Mouse (Mus musculus) C2C12 (cell line): ENCODE data around the gene Gm3625. TPM values are rescaled to one million over a fixed set of nuclear protein-coding genes. Genes with fewer than 3 reads are reported as not detected.
"Not testable (repeated sequence)": the region's sequence is repeated elsewhere in the genome, so short reads cannot be mapped to it uniquely, and the experiment has no call there.

Experiments
- H3K27me3 ChIP-seq: one replicate; pipeline ENCODE4 v1.6.1; 2011; ENCODE audit not compliant: control insufficient read depth, insufficient read depth, insufficient read length
- H3K36me3 ChIP-seq: one replicate; pipeline ENCODE4 v1.6.1; 2011; ENCODE audit not compliant: control insufficient read depth, insufficient read depth
- H3K4me3 ChIP-seq: one replicate; pipeline ENCODE4 v1.5.1; 2011; ENCODE audit warnings: mild to moderate bottlenecking, control low read depth; ENCODE audit not compliant: poor library complexity, insufficient read depth, severe bottlenecking
- H3K79me2 ChIP-seq: one replicate; pipeline ENCODE4 v1.6.1; 2011; ENCODE audit not compliant: control insufficient read depth, insufficient read depth
- H3K79me3 ChIP-seq: one replicate; pipeline ENCODE4 v1.6.1; 2011; ENCODE audit warnings: low read depth, control low read depth
- H3ac ChIP-seq: one replicate; pipeline ENCODE3; 2011; ENCODE audit warnings: low read depth; ENCODE audit not compliant: control insufficient read depth, insufficient read length
- CEBPB ChIP-seq: IDR thresholded peaks from one replicate; pipeline ENCODE4 v1.6.1; 2011; ENCODE audit warnings: low read depth, mild to moderate bottlenecking, control low read depth, moderate library complexity
- CTCF ChIP-seq: IDR thresholded peaks from one replicate; pipeline ENCODE4 v1.5.1; 2011; ENCODE audit not compliant: control insufficient read depth, insufficient read depth, insufficient read length
- FOSL1 ChIP-seq: IDR thresholded peaks from one replicate; pipeline ENCODE4 v1.8.0; 2011; ENCODE audit warnings: mild to moderate bottlenecking, low read length; ENCODE audit not compliant: poor library complexity, insufficient read depth, severe bottlenecking
- MAX ChIP-seq: IDR thresholded peaks from one replicate; pipeline ENCODE4 v1.6.1; 2011; ENCODE audit warnings: mild to moderate bottlenecking, control low read depth
- MYOD1 ChIP-seq: IDR thresholded peaks from one replicate; pipeline ENCODE4 v1.6.1; 2011; ENCODE audit warnings: low read depth; ENCODE audit not compliant: control insufficient read depth, insufficient read length
- MYOG ChIP-seq: IDR thresholded peaks from one replicate; pipeline ENCODE4 v1.6.1; 2011; ENCODE audit not compliant: control insufficient read depth, insufficient read length; ENCODE audit errors: extremely low read depth
- USF1 ChIP-seq: IDR thresholded peaks from one replicate; pipeline ENCODE4 v1.6.1; 2011; ENCODE audit warnings: low read depth, mild to moderate bottlenecking, control low read depth, moderate library complexity
- polyA plus RNA-seq: library from polyadenylated mRNA; unstranded; fragments of >200 nt; fragmentation: generic; extraction: Trizol; gene quantifications from one replicate; pipeline ENCODE4 v1.2.1, GENCODE M21; 2012; ENCODE audit warnings: missing spikeins

Gm3625 gene
- polyA plus RNA-seq, 1 experiment, result not detected

DNA sequence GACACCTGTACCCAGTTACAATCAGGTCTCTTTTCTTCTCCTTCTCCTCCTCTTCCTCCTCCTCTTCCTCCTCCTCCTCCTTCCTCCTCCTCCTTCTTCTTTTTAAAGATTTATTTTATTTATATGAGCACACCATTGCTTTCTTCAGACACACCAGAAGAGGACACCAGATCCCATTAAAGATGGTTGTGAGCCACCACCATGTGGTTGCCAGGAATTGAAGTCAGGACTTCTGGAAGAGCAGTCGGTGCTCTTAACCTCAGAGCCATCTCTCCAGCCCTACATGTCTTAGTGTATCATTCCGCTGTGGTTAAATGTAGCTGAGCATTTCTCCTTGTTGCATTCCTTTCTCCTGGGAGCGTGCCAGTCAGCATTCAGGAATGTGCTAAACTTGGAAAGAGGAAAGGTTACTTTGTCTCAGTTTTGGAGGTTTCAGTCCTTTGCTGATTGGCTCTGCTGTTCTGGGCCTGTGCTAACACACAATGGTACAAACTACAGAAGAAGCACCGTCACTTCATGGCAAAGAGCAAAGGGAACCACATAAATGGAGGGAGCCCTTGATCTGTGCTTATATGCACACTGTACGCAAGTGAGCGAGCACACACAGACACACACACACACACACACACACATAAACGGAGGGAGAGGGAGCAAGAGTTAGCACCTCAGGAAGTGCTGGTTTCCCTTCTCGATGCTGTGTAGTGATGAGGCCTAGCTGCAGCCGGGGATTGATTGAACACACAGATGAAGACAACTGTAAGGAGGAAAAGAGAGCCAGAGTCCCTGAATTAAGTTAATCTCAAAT is 34.0 kb downstream of the Gm3625 start:
- no peaks in the 10 kb centered on the region for H3K79me3 ChIP-seq
- no peak overlapping the region for H3K4me3 ChIP-seq
- H3K27me3 ChIP-seq, result no peaks in the 10 kb centered on the region
- no peaks in the 10 kb centered on the region for H3K36me3 ChIP-seq
- peak overlapping the region; percentile 12 for H3ac ChIP-seq
- no peaks in the 10 kb centered on the region for H3K79me2 ChIP-seq
- TF ChIP-seq MAX (peak; percentile 86), CTCF (no peak), FOSL1 (no peak), MYOG (no peak), MYOD1 (no peak)

DNA sequence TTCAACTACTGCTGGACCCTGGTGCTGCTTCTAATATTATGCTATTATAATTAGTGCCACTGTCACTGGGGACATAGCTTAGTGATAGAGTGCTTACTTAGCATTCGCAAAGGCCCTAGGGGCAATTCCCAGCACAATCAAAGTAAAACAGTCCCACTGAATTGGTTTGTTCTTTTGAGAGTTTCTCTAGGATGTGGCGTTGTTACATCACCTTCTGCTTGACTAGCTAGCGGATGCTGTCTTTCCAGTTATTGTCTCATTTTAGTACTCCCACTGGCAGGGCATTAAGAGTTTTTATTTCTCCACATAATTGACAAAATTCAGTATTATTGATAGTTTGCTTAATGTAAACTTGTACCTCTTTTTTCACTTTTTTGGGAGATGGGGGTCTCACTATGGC is 34.7 kb downstream of the Gm3625 start:
- no peak overlapping the region for H3K4me3 ChIP-seq
- H3K79me2 ChIP-seq, result no peaks in the 10 kb centered on the region
- TF ChIP-seq CTCF, result no peak
- no peak for TF ChIP-seq MYOD1
- TF ChIP-seq FOSL1, result no peak
- no peak for TF ChIP-seq USF1
- no peak for TF ChIP-seq MYOG
- no peak for TF ChIP-seq CEBPB
- TF ChIP-seq MAX, result no peak
- no peaks in the 10 kb centered on the region for H3K79me3 ChIP-seq
- H3ac ChIP-seq, result no peak overlapping the region
- H3K36me3 ChIP-seq, result no peaks in the 10 kb centered on the region
- H3K27me3 ChIP-seq, result no peaks in the 10 kb centered on the region

DNA sequence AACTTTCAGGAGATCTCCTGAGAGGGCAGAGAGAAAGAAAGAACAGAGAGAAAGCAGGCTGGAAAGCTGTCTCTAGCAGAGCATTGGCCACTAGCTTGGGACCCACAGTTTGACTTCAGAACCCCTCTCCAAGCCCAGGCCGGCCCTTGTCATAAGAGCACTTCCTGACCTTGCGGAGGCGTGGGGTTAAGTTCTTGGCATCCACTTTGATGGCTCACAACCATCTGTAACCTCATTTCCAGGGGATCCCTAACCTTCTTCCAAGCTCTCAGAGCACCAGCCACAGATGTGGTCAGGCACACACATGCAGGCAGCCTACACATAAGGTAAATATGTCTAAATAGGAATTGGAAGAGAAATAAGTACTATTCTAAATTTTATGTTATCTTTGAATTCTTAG is 35.3 kb downstream of the Gm3625 start:
- Histone ChIP-seq H3K27me3 (no peaks in the 10 kb centered on the region), H3ac (no peak overlapping the region), H3K4me3 (no peak overlapping the region), H3K79me2 (no peaks in the 10 kb centered on the region), H3K36me3 (no peaks in the 10 kb centered on the region), H3K79me3 (no peaks in the 10 kb centered on the region)
- no peak for TF ChIP-seq CTCF

DNA sequence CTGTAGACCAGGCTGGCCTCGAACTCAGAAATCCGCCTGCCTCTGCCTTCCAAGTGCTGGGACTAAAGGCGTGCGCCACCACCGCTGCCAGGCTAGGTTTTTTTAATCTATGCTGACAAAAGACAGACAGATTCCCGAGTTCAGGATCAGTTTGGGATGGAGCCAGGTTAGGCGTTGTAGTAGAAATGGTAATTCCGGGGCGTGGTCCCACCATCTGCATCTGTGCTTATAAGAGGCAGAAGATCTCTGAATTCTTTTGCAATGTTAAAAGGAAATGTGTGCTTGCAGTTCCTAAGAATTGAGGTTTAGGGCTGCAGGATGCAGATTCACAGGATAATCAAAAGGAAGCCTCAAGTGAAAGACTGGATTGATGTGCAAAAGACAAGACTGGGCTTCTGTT is 35.8 kb downstream of the Gm3625 start:
- no peak overlapping the region for H3K4me3 ChIP-seq
- no peaks in the 10 kb centered on the region for H3K27me3 ChIP-seq
- no peaks in the 10 kb centered on the region for H3K79me2 ChIP-seq
- TF ChIP-seq FOSL1 (no peak), CTCF (no peak)
- no peak overlapping the region for H3ac ChIP-seq
- H3K36me3 ChIP-seq, result no peaks in the 10 kb centered on the region
- no peaks in the 10 kb centered on the region for H3K79me3 ChIP-seq

DNA sequence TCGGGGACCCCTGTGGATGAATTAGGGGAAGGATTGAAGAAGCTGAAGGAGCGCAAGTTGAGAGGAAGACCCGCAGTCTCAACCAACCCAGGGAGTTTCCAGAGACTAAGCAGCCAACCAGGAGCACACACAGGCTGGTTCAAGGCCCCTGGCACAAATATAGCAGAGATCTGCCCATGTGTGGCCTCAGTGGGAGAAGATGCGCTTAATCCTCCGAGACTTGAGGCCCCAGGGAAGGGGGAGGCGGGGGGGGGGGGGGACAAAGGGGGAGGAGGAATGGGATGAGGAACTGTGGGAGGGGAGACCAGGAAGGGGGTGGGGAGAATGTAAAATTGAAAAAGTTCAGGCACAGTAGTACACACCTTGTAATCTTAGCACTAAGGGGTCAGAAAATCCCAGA is 37.3 kb downstream of the Gm3625 start:
- Histone ChIP-seq H3K27me3 (no peaks in the 10 kb centered on the region), H3K79me3 (no peaks in the 10 kb centered on the region), H3ac (no peak overlapping the region), H3K36me3 (no peaks in the 10 kb centered on the region), H3K79me2 (no peaks in the 10 kb centered on the region), H3K4me3 (no peak overlapping the region)
- TF ChIP-seq MAX, result no peak

DNA sequence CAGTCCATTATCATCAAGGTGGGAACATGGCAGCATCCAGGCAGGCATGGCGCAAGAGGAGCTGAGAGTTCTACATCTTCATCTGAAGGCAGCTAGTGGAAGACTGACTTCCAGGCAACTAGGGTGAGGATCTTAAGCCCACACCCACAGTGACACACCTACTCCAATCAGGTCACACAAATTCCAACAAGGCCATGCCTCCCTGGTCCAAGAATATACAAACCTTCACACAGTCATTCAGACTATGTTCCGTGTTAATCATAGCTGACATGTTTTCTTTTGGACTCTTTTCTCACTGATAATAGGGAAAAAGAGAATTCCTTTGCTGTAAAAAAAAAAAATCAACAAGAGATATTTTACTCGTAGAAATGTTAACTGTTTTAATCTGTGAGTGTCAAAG is 39.0 kb downstream of the Gm3625 start:
- not testable (repeated sequence) for H3K27me3 ChIP-seq, H3K36me3 ChIP-seq, H3ac ChIP-seq, H3K4me3 ChIP-seq, H3K79me3 ChIP-seq, H3K79me2 ChIP-seq
